Mouse (Mus musculus): Measurements from ENCODE around the gene Babam2.

- TF ChIP-seq CTCF (IDR thresholded peaks at IDR 0.05; ENCODE audit: control insufficient read depth, insufficient read depth, low read length), result no peak
- no peak for TF ChIP-seq POLR2A (IDR thresholded peaks at IDR 0.05; ENCODE audit: borderline replicate concordance, control insufficient read depth, low read depth, low read length)
Observed at GRCm38 (mm10) chr5:32015949-32016478, 318.5 kb downstream of the Babam2 start.

All from bone marrow, adult 2 months (tissue).